Mouse (Mus musculus) brain, adult 2 months (tissue): Measurements from ENCODE around the gene Ywhae.

Experiments
- DNase-seq: peaks from one replicate; pipeline ENCODE4 v3.0.0; 2011; ENCODE audit warnings: low read depth, low spot score

Ywhae gene

DNA sequence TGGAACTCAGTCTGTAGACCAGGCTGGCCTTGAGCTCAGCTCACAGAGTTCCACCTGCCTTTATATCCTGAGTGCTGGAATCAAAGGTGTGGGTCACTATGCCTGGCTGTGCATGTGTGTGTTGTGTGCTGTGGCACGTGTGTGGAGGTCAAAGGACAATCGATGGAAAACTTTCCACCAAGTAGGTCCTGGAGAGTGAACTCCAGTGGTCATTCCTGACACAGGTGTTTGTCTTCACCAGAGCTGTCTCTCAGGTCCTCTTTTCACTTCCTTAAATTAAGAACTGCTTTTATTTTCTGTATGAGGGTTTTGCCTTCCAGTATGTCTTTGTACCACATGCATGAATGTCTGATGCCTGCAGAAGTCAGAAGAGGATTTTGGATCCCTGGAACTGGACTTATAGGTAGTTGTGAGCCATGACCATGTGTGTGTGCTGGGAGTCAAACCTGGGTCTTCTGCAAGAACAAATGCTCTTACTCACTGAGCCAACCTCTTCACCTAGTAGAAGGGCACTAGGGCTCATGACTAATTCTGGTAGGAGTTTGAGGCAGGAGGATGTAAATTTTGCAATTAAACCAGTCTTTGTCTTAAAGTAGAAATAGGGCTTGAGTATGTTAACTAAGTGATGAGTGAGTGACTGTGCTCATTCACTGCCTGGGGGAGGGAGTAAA lies 5.3 kb downstream of the Ywhae start:
- no peak for DNase-seq

DNA sequence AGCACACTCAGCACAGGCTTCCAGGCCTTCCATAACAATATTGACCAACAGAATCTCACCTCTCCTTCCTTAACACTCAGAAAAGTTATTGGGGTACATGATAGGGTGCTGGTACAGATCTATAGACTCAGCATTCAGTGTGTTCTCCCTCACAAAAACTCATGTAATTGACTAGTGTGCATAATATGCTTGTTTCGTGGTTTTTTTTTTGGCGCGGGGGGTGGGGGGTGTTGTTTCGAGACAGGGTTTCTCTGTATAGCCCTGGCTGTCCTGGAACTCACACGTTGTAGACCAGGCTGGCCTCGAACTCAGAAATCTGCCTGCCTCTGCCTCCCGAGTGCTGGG lies 5.8 kb downstream of the Ywhae start:
- no peak for DNase-seq

DNA sequence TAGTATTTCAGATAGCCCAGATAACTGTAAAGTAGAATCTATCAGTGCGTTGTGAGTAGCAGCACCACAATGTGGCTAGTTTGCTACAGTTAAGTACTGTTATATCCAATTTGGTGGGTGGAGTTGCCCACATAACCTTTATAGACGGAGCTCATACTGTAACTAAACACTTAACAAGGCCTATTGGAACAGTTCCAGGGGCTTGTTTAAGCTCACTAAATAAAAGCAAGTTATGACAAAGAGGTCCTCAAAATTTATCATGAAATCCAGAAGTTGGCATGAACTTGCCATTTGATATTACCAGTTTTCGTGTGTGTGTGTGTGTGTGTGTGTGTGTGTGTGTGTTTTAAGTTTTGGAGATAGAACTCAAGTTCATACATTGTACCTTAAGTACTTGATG lies 7.5 kb downstream of the Ywhae start:
- no peak for DNase-seq

DNA sequence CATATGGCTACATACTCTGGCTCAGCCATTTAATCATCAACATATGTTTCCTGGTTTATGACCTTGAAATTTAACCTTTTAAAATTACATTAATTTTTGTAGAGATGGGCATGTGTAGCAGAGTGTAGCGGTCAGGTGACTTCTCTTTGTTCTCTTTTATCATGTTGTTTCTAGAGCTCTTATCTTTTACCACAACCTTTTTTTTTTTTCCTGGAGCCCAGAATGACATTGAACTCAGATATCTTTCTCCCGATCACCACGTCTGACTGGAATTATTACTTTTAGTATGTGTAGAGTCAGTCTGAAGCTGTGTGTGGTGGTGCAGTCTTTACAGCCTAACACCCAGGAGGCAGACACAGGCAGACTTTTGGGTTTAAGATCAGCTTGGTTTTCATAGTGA lies 8.9 kb downstream of the Ywhae start:
- no peak for DNase-seq

DNA sequence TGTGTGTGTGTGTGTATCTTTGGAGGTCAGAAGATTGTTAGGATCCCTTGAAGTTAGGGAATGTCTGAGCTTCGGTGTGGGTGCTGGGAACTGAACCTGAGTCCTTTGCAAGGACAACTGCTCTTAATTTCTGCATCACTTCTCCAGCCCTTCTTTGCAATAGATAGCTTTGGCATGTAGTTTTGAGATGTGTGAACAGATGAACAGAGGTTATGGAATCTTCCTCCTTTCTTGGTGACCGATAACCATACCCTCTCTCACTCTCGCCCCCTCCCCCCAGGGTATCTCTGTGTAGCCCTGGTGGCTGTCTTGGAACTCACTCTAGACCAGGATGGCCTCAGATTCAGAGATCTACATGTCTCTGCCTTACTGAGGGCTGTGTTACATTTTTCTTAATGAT lies 12.1 kb downstream of the Ywhae start:
- DNase-seq, result no peak

DNA sequence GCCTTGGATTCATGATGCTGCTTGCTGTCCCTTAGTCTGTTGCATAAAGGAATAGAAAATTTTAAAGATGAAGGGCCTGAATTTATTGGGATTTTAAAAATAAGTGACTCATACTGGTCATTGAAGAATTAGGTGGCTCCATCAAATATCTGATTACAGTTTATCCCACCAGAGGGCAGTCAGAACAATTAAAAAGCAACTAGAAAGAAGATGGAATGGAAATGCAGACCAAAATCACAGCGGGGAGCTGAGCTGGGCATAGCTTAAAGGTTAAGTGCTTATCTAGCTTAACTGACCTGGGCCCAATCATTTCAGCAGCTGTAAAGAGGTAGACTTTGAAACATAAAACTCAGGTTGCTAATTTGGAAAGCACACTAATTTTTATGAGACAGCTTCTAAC lies 17.9 kb downstream of the Ywhae start:
- DNase-seq, result peak; percentile 34

DNA sequence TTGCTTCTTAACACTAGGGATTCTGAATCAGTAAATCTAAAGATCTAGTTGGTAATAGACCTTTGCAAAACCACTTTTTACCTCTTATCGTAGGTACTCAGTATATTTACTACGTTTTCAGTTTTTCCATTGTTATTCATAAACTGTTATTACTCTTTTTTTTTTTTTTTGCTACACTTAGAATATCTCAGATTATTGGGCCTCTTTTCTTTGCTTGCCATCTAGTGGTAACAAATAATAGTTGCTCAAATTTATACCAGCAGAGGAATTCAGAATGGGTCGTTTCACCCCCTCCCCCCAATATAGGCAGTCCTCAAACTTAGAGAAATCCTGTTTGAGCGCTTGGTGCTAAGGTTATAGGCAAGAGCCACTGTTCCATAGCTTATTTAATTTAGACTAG lies 18.4 kb downstream of the Ywhae start:
- DNase-seq, result no peak

DNA sequence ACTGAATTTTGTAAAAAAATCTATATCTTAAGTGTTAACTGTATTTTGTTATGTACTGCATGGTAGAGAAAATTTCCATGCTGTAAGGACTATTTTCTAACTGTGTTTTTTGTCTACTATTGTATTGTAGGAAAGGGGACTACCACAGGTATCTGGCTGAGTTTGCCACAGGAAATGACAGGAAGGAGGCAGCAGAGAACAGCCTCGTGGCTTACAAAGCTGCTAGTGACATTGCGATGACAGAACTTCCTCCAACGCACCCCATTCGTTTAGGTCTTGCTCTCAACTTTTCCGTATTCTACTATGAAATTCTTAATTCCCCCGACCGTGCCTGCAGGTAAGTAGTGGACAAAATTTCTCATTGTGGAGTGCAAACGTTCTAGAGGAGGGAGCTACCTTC lies 24.0 kb downstream of the Ywhae start:
- no peak for DNase-seq

DNA sequence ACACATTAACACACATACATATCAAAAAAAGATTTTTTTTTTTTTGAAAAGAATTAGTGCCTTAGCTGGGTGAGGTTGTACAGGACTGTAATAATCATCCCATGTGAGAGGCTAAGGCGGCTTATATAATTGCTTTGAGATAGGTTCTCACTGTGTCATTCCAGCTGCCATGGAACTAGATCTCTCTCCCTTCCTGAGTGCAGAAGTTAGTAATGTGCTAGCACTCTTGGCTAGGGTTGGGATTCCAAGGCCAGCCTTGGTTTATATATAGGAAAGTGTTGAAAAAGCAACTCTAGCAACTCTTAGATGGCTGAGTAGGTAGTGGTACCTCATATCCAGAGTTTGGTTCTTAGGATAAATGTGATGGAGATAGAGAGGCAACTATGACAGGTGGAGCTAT lies 25.9 kb downstream of the Ywhae start:
- DNase-seq, result no peak

DNA sequence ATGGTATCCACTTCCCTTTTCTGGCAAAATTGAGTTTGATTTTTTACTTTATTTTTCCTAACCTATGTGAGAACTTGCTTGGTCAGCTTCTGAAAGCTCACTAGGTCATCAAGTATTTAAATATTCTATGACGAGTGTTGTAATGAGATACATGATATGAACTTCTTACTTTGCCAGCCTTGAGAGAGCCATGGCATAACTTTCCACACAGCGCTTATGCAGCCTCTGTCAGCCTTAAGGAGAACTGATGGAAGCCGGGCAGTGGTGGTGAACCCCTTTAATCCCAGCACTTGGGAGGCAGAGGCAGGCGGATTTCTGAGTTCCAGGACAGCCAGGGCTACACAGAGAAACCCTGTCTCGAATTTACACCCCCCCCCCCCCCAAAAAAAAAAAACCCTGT lies 28.1 kb downstream of the Ywhae start:
- no peak for DNase-seq

DNA sequence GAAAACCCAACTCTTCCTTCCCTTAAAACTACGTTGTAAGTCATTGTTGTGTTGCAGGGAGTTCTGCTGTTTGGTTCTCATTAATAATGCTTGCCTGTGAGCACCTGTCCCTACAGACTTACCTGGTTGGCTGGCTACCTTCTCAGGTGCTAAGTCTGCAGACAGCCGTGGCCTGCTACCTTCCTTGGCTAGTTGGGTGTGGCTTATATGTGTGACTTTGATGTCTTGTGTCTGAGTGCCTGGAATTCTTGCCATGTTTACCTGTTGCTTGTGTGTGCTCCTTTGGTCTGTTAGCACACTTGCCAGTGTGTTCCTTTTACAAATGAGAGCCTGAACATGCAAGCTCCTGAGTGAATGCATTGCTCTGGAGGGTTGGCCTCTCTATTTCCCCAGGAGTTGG lies 30.0 kb downstream of the Ywhae start:
- no peak for DNase-seq

DNA sequence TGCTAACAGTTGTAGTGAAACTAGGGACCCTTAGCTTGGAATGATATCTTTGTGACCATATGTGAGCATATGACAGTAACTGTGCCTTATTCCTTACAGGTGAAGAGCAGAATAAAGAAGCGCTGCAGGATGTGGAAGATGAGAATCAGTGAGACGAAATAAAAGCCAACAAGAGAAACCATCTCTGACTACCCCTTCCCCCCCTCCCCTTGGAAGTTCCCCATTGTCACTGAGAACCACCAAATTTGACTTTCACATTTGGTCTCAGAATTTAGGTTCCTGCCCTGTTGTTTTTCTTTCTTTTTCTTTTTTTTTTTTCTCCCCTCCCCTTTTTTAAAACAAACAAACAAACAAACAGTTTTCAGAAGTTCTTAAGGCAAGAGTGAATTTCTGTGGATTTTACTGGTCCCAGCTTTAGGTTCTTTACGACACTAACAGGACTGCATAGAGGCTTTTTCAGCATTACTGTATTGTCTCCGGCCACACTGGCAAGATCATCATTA lies 31.9 kb downstream of the Ywhae start:
- DNase-seq, result no peak

DNA sequence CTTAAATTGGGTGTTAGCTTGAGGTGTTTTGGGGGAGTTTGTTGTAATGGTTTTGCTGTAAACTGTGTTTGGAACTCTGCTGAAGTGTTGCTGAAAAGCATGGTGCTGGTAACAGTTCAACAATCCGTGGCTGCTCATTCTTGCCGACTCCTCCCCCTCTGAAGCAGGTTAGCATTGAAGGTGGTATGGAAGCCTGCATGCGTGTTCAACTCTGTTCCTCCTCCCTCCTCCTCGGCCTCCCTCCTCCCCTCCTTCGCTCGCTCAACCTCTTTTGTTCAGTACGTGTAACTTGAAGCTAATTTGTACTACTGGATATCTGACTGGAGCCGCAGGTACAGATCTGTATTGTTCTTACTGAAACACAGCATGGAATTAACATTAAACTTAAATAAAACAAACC lies 32.5 kb downstream of the Ywhae start:
- DNase-seq, result no peak

DNA sequence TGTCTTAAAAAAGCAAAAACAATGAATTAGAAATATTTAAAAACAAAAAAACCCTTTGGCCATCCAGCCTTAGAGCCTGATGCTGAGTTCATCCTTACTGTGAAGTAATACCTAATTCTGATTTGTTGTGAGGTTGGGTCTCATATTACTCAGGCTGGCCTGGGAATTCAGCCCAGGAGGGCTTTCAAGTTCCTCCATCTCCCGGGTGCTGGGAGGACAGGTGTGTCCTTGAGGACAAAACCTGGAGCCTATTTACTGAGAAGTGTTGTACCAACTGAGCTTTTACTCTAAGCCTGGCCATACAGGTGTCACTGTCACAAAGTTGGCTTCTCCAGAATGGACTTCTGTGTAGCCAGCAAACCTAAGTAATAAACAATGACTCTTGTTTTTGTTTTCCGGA lies 34.3 kb downstream of the Ywhae start:
- DNase-seq, result no peak

DNA sequence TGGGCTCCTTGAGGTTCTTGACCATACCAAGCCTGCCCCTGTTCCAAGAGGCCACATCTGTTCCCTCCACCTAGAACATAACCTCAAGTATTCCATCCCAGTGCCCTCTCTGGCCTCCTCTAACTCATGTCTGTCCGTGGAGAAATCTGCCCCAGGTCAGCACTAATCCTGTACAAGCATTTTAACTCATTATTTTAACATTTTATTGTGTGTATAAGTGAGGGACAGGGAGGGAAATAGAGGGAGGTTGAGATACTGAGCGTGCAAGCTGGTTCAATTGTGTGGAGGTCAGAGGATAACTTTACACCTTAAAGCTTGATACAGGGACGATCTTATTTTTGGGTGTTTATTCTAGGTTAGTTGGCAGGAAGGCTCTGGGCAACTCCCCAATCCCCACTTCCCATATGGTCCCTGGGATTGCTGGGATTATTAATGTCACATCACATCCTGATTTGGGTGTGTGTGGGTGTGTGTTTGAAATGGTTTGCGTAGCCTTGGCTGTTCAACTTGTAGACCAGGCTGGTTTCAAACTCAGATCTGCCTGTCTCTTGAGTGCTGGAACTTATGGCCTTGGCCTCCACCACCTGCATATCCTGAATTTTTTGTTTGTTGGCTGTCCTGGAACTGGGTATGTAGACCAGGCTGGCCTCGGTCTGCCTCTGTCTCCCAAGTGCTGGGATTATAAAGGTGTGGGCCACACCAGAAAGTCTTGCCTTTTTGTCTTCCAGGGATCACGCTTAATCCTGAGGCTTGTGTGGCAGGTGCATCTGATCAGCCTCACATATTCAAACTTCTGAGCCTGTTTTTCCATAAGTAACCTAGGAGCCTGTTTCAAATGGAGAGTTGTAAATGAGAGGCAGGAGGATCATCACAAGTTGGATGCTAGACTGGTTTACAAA lies 35.7 kb downstream of the Ywhae start:
- DNase-seq, result peak; percentile 63

DNA sequence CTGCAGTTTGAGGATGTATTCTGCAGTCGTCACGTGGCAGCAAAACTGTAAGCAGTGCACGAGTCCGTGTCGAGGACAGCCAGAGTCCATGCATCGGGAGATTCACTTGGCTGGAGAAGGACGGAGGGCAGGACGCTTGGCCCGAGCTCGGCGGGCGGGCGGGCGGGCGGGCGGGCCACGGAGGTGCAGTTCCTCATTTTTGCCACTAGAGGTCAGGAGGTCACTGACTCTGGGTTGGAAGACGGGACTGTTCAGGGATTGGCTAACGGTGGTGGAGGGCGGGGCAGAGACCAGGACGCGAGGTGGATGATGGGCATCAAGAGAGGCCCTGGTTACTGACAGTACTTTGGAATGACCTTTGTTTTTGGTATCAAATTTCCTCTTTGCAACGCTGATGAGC lies 36.5 kb downstream of the Ywhae start:
- peak; percentile 94 for DNase-seq

DNA sequence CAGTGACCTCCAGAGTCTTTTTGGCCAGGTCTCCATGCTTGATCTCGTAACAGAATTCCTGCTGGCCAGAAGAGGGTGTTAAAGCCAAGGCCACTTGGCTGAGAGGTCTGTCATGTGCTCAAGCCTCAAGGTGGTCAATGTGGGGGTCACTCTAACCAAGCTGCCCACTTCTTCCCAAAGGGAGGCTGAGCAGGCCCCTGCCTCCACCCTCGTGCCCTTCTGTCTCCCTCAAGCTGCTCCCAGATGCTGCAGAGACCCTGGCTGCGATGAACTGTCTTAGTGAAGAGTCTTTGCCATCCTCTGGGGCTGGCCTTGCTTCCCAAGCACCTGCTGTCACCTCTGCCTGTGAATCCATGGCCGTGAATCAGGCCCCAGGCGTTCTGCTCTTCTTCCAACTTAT lies 39.9 kb downstream of the Ywhae start:
- no peak for DNase-seq

DNA sequence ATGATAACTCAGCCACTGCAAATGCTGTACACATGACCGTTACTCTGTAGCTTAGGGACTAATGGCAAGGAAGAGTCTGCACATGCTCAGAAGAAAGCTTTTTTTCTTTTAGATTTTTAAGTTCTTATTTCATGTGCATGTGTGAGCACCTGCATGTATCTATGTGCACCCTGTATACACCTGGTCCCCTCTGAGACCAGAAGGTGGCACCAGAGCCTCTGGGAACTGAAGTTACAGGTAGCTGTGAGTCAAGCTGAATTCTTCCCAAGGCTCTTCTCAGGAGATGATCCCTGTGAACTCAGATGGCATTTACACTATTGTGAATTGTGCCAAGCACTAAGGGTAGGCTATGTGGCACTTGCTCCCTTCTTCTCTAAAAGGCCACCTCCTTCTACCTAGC lies 43.2 kb downstream of the Ywhae start:
- no peak for DNase-seq

DNA sequence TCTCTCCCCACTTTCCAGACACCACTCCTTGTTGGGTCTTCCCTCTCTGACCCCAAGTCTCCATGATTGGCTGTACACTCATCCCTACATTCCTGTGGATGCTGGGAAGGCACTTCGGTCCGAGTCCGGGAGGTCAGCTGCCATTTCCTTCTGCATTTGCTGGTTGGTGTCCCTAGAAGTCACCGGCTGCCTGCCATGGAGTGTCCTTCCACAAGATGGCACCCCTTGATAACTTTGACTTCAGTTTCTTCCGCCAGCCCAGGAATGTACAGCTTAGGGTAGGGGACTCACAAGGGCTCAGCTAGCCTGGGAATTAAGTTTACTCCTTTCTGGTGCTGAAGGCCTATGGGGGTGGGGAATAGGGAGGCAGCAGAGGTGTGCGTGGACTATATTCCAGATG lies 49.2 kb downstream of the Ywhae start:
- peak; percentile 86 for DNase-seq

DNA sequence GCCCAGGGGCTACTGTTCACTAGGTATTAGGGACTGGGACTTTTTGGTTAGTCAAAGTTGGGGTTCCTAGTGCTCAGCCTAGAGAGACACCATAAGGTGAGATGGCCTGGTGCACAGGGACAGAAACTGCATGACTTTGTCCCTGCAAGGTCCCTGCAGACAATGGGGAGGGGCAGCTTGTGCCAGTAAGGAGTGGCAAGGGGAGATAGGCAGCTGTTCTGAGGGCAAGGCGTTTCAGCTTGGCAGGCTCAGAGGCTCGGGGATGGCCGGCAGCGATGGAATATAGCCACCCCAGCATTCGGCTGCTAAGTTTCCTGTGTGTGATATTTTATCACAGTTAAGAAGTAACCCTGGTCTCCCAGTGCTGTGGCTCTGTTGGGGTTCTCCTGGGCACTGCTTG lies 51.1 kb downstream of the Ywhae start:
- DNase-seq, result no peak

DNA sequence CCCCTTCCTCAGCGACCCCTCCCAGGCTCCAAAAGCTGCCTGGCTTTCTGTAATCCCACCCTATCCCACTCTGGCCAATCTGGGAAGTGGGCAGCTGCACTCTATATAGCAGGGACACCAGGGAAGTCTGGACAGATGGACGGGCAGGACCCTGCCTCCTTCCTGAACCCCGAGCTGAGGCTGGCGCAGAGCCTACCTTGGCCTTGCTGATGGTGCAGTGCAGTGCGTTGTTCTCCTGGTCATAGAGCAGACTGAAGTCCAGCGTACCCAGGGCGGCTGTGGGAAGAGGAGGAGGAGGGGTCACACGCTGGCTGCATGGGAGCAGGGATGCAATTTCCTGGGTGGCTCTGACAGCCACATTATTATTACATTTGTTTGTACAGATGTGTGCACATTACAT lies 53.2 kb downstream of the Ywhae start:
- no peak for DNase-seq

DNA sequence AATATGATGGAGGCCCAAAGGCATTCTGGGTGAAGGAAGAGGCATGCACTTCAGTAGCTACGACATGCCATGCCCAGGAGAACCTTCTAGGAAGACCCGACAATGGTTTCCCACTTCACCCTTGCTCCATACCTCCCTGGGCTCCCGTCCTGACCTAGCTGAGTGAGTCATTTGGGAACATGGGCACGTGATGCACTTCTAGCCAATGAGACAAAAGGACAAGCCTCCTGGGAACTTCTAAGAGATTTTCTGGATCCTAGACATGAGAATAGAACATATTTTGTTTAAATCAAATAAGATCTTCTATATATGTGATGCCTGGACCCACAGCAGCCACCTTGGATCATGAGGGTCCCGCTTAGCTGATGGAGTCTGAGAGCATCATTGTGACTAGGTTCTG lies 59.9 kb downstream of the Ywhae start:
- DNase-seq, result no peak

DNA sequence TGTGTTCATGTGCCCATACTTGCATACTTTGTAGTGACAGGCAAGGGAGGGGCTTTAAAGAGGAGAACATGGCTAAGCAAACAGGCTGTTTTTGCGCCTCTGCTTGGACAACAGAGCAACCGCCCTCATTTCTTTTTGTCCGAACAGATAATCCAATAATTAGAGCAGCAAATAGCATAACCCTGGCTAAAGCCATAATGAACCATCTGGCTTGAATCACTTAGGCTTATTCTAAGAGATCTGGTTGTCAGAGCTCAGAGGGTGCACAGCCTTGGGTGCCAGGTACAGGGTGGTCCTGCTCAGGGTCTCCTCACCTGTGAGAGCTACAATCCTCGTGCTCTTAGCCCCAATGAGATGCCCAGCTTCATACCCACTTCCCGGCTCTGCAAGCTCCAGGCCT lies 60.7 kb downstream of the Ywhae start:
- no peak for DNase-seq
